Mouse (Mus musculus) lung, embryonic 15.5 days (tissue): ENCODE results near the gene Agbl4. TPM values are rescaled to one million over a fixed set of nuclear protein-coding genes. Genes with fewer than 3 reads are reported as not detected.

Source experiments
- ATAC-seq: fragments of 200-750 bp; cut with Nextera tagmentation; 2 replicates; pipeline ENCODE4 v1.8.0; 2017; ENCODE audit warnings: moderate number of reproducible peaks, borderline replicate concordance; ENCODE audit not compliant: low FRiP score, low TSS enrichment; ENCODE audit errors: extremely low read depth
- H3K27ac ChIP-seq: fragments of 300-500 bp; sonication (generic); 2 replicates; pipeline ENCODE4 v1.5.1; 2015; ENCODE audit warnings: moderate library complexity, mild to moderate bottlenecking, inconsistent platforms
- H3K27me3 ChIP-seq: fragments of 300-500 bp; sonication (generic); 2 replicates; pipeline ENCODE4 v1.6.1; 2015; ENCODE audit warnings: inconsistent platforms
- H3K36me3 ChIP-seq: fragments of 300-500 bp; sonication (generic); 2 replicates; pipeline ENCODE4 v1.6.1; 2015; ENCODE audit warnings: inconsistent platforms
- H3K4me1 ChIP-seq: fragments of 300-500 bp; sonication (generic); 2 replicates; pipeline ENCODE4 v1.6.1; 2015; ENCODE audit warnings: inconsistent platforms
- H3K4me2 ChIP-seq: fragments of 300-500 bp; sonication (generic); 2 replicates; pipeline ENCODE4 v1.6.1; 2015; ENCODE audit warnings: inconsistent platforms, mild to moderate bottlenecking, moderate library complexity
- H3K4me3 ChIP-seq: fragments of 300-500 bp; sonication (generic); 2 replicates; pipeline ENCODE4 v1.5.1; 2015; ENCODE audit warnings: mild to moderate bottlenecking, inconsistent platforms
- H3K9ac ChIP-seq: fragments of 300-500 bp; sonication (generic); 2 replicates; pipeline ENCODE4 v1.6.1; 2015; ENCODE audit warnings: inconsistent platforms
- H3K9me3 ChIP-seq: fragments of 300-500 bp; sonication (generic); 2 replicates; pipeline ENCODE4 v1.6.1; 2016; ENCODE audit warnings: inconsistent platforms
- WGBS: fragments of 180-500 bp; shearing (Covaris S2); methylation state at CpG from one replicate; pipeline ENCODE4 v1.1.7; 2015; 5-methylcytosine and 5-hydroxymethylcytosine counted together
- polyA plus RNA-seq: library from polyadenylated mRNA; unstranded; fragments of >200 nt; fragmentation: Nextera tagmentation; extraction: Ambion mirVana; gene quantifications from 2 replicates; pipeline ENCODE4 v1.2.1, GENCODE M21; 2015

Gene Agbl4
- polyA plus RNA-seq, 1 experiment from 2014 or later: 0.50 TPM

DNA sequence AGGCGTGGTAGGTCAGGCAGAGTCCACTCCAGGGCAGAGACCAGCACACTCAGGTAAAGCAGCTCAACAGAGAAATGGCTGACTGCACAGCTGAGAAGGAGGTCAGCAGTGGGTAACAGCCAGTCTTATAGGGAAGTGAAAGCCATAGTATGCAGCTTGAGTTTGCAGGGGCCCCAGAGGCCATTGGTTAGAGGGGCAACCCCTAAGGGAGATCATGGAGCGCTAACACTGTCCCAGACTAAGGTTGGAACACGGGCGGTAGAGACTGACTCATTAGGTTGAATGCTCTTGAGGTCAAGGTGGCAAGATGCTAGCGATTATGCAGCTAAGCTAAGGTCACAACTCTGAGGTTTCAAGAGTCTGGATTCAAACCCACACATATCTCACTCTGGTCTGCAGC, 1058.2 kb downstream of the Agbl4 start:
- H3K9ac ChIP-seq: no peak overlapping the region
- no peak for ATAC-seq

DNA sequence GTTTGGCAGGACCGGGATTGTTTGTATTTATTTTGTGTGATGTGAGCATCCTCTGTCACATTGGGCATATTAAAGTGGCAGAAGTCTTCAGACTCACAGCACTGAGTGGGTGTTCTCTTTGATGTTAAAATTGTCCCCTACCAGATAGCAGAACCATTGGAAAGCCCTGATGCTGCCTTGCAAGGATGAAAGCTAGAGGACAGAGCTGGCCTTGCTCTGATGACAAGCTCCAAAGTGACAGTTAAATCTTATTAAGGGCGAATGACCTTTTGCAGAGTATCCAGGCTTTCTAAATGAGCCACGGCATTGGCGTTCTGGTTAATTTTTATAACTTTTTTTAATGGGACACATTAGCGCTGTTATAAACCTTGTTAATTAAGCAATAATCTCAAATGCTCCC, 1060.1 kb downstream of the Agbl4 start:
- Histone ChIP-seq H3K36me3 (peaks cover 20% of the 10 kb centered on the region), H3K4me1 (0 out of 2 replicates have a peak, but pooled peaks cover 6% of the 10 kb centered on the region), H3K27ac (no peak overlapping the region), H3K4me3 (no peak overlapping the region), H3K27me3 (no peaks in the 10 kb centered on the region), H3K4me2 (no peak overlapping the region), H3K9ac (no peak overlapping the region), H3K9me3 (no peaks in the 10 kb centered on the region)
- WGBS: 77% methylated on average over 5 of the region's 5 CpGs
- ATAC-seq: no peak

More for the DNA sequence above, 1058.2 kb downstream of the Agbl4 start:
- H3K4me1 ChIP-seq: peaks cover 13% of the 10 kb centered on the region; the same call in 1 of the 2 replicates
- no peaks in the 10 kb centered on the region for H3K9me3 ChIP-seq
- no peaks in the 10 kb centered on the region for H3K27me3 ChIP-seq
- no peak overlapping the region for H3K4me2 ChIP-seq
- no peak overlapping the region for H3K4me3 ChIP-seq
- 89% methylated on average over 5 of the region's 5 CpGs for WGBS
- peaks cover 20% of the 10 kb centered on the region for H3K36me3 ChIP-seq
- no peak overlapping the region for H3K27ac ChIP-seq

DNA sequence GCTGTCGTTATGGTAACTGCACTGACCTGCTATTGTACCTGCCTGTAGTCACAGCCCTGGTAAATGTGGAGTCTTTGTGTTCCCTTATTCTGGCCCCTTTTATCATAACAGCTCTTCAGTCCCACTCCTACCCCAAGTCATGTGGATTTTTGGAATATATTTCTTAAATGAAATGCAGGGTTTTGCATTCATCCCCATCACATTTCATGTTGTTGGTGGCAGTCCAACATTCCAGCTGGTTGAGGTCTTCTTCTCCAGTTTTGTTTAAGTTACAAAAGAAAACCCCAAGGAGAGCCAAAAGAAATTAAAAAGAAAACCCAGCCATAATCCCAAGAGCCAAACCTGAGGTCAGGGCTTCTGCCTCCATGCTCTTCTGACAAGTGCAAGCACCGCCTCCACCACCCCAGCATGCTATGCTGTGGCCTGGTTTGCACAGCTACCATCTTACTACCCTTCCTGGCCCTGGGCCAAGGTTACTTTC, 1069.9 kb downstream of the Agbl4 start:
- H3K4me3 ChIP-seq: no peak overlapping the region
- no peak overlapping the region for H3K4me2 ChIP-seq
- H3K36me3 ChIP-seq: no peaks in the 10 kb centered on the region
- no peak overlapping the region for H3K9ac ChIP-seq
- WGBS: 54% methylated on average over 2 of the region's 2 CpGs
- H3K27me3 ChIP-seq: no peaks in the 10 kb centered on the region
- peak; percentile 82; the same call in 1 of the 2 replicates for ATAC-seq
- peaks cover 16% of the 10 kb centered on the region for H3K4me1 ChIP-seq
- no peaks in the 10 kb centered on the region for H3K9me3 ChIP-seq
- peak overlapping the region; percentile 41; the same call in 1 of the 2 replicates for H3K27ac ChIP-seq

DNA sequence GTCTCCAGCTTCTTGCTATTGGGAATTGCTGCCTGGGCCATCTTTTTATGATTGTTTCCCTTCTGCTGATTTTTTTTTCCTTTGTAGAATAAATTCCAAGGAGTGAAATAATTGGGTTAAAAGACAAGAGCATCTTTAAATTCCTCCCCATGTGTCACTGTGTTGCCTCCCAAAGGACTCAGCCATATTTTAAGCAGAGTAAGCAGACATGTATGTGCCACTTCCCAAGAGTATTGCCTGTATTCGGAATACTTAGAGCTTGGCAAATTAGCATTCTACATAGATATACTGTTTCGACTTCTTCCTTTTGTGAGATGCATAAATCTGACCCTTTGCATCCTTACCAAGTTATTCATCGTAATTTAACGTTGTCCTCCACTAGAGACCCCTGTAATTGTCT, 1070.3 kb downstream of the Agbl4 start:
- H3K9me3 ChIP-seq: no peaks in the 10 kb centered on the region
- ATAC-seq: no peak
- WGBS: 77% methylated on average over 4 of the region's 4 CpGs

DNA sequence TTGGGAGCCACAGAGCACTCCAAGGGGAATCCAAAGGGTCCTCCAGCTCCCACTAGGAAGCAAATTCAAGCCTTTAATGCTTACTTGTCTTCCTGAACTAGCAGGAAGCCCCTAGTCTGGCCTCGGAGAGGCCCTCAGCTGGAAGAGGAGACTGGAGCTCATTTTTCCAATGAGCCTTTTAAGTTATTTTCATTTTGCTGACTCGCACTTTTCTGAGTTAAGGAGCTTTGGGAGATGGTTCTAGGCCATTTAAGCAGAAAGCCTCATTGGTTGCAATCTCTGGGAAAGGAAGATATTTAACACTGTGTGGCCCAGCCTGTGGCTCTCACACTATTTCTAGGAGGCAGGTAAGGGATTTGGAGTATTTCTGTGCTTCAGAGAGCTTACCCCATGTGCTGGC, 1072.4 kb downstream of the Agbl4 start:
- H3K27ac ChIP-seq: no peak overlapping the region

More for the DNA sequence above, 1070.3 kb downstream of the Agbl4 start:
- Histone ChIP-seq H3K27ac (no peak overlapping the region), H3K4me3 (no peak overlapping the region), H3K27me3 (no peaks in the 10 kb centered on the region), H3K36me3 (no peaks in the 10 kb centered on the region), H3K4me1 (peaks cover 21% of the 10 kb centered on the region), H3K9ac (no peak overlapping the region), H3K4me2 (no peak overlapping the region)

DNA sequence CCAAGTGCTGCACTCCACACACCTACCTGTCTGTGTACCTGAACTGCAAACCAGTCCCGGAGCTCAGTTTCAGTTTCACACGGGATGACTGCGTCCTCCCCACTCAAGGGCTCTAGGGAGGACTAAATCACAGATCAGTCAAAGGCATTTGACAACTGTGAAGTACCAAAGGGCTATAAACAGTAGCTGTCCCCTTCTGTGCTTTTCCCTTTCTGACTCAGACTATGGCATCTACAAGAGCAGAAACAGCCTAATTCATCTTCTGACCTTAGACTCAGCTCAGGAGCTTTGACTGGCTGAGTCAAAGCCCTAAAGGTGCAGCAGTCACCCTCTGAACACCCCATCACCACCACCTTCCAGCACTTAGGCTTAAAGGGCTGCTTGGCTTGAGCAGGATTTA, 1074.3 kb downstream of the Agbl4 start:
- no peaks in the 10 kb centered on the region for H3K36me3 ChIP-seq
- no peak overlapping the region for H3K27ac ChIP-seq
- no peak overlapping the region for H3K4me2 ChIP-seq
- no peak overlapping the region for H3K4me3 ChIP-seq
- H3K9ac ChIP-seq: no peak overlapping the region
- H3K27me3 ChIP-seq: no peaks in the 10 kb centered on the region
- peaks cover 21% of the 10 kb centered on the region for H3K4me1 ChIP-seq
- ATAC-seq: no peak
- WGBS: 59% methylated on average over 3 of the region's 3 CpGs
- no peaks in the 10 kb centered on the region for H3K9me3 ChIP-seq

More for the DNA sequence above, 1072.4 kb downstream of the Agbl4 start:
- H3K9me3 ChIP-seq: no peaks in the 10 kb centered on the region
- H3K36me3 ChIP-seq: no peaks in the 10 kb centered on the region
- H3K4me3 ChIP-seq: no peak overlapping the region
- H3K27me3 ChIP-seq: no peaks in the 10 kb centered on the region
- 64% methylated on average over 2 of the region's 2 CpGs for WGBS
- ATAC-seq: no peak
- no peak overlapping the region for H3K4me2 ChIP-seq
- H3K9ac ChIP-seq: no peak overlapping the region
- peaks cover 21% of the 10 kb centered on the region for H3K4me1 ChIP-seq

DNA sequence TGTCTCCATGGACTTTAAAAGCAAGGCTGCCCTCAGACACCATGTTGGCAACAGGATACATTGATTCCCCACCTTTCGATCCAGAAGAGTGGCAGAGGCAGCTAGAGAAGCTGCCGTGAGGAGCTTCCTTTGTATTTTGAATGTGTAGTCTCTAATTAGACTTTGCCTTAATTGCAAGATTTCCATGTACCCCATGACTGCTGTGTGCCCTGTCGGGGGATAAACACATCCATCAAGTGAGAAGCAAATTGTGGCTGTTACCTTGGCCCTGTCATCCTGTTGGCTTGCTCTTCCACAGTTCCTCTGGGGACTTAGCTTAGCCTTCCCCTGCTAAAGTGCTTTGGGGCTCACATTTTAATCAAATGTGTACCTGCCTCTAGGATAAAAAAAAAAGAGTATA, 1075.0 kb downstream of the Agbl4 start:
- ATAC-seq: no peak
- H3K4me3 ChIP-seq: no peak overlapping the region

DNA sequence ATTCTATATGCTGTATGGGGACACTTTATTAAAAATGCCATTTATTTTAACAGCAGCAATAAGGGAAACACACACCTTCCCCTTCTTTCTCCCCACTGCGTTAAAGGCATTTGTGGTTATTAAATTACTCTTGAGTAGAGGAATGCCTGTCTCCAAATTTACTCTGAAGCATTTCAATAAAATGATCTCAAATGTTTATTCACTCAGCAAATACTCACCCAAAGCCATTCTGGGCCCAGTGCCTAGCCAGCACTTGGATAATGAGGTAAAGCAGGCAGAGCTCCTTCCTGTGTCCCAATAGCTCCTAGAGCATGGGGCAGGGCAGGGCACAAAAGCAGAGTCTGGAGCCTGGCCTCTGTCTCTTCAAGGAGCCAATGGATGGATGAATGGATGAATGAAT, 1075.6 kb downstream of the Agbl4 start:
- 44% methylated on average over 1 of the region's 1 CpGs for WGBS
- Histone ChIP-seq H3K9me3 (no peaks in the 10 kb centered on the region), H3K9ac (no peak overlapping the region), H3K4me2 (no peak overlapping the region), H3K36me3 (no peaks in the 10 kb centered on the region), H3K27me3 (no peaks in the 10 kb centered on the region), H3K4me3 (no peak overlapping the region), H3K27ac (no peak overlapping the region), H3K4me1 (peaks cover 9% of the 10 kb centered on the region; the same call in 1 of the 2 replicates)
- ATAC-seq: no peak

More for the DNA sequence above, 1075.0 kb downstream of the Agbl4 start:
- no peaks in the 10 kb centered on the region for H3K27me3 ChIP-seq
- no peak overlapping the region for H3K27ac ChIP-seq
- no peaks in the 10 kb centered on the region for H3K36me3 ChIP-seq
- no peak overlapping the region for H3K4me2 ChIP-seq
- 76% methylated on average over 3 of the region's 3 CpGs for WGBS
- H3K9me3 ChIP-seq: no peaks in the 10 kb centered on the region
- peaks cover 15% of the 10 kb centered on the region for H3K4me1 ChIP-seq
- H3K9ac ChIP-seq: no peak overlapping the region

DNA sequence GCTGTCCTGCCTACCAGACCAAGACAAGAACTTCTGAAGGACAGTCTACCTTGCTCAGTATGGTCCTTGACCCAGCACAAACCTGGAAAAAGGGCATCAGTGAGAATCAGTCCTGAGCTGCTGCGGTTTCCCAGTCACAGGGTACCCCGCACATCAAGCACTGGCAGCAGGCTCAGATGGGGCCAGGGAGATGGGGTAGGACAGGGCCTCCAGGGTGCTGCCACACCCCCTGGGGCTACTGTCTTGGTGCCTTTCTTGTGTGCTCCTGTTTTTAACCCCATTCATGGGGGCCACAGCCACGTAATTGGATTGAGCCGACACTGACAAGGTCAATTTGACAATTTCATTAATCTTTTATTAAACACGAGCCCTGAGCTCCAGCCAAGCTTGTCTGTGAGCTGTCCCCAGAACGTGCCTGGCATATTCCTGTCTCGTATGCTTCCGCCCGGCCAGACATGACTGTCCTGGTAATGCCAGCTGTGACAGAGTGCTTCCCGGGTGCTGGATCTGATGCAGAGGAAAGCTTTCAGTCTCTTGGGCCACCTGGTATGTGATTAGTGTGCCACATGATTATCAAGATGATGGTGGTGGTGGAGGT, 1078.0 kb downstream of the Agbl4 start:
- Histone ChIP-seq H3K36me3 (no peaks in the 10 kb centered on the region), H3K27ac (no peak overlapping the region), H3K4me1 (0 out of 2 replicates have a peak, but pooled peaks cover 5% of the 10 kb centered on the region), H3K27me3 (no peaks in the 10 kb centered on the region), H3K4me2 (no peak overlapping the region), H3K4me3 (no peak overlapping the region), H3K9me3 (no peaks in the 10 kb centered on the region), H3K9ac (no peak overlapping the region)
- ATAC-seq: no peak
- WGBS: 66% methylated on average over 10 of the region's 10 CpGs

DNA sequence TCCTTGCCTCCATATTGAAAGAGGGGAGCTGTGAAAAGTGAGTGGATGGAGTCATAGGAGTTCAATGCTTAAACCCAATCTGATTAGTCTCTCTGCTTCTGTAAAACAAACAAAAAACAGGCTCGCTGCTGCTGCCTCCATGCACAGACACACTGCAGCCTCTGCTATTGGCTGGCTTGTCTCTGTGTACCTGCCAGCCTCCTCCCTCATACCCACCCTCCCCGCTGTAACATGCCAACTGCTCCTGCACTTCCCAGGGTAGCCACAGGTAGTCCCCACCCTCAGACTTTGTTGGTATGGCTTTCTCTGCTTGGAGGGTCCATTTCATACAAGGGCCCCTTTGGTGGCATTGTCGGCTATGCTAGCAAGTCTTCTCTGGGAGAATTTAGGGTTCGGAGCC, 1080.0 kb downstream of the Agbl4 start:
- Histone ChIP-seq H3K4me1 (0 out of 2 replicates have a peak, but pooled peaks cover 3% of the 10 kb centered on the region), H3K4me2 (no peak overlapping the region), H3K9me3 (no peaks in the 10 kb centered on the region), H3K27ac (no peak overlapping the region), H3K36me3 (no peaks in the 10 kb centered on the region), H3K27me3 (no peaks in the 10 kb centered on the region), H3K9ac (no peak overlapping the region), H3K4me3 (no peak overlapping the region)
- WGBS: 48% methylated on average over 4 of the region's 4 CpGs
- no peak for ATAC-seq

DNA sequence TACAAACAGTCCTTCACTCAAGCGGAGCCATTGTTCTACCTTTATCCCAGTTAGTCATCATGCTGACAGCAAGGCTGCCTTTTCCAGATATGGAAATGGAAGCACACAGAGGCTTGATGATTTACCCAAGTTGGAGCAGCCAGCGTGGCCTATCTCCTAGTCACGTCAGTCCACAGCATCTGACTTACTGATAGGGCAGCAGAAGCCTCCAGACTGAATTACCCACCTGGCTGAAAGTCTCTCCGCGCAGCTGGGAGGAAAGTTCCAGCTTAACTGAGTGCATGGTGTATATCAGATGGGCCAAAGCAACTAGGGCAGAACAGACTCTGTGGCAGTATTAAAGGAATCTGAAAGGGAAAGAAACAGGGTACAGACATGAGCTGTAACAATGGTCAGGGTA, 1086.0 kb downstream of the Agbl4 start:
- 73% methylated on average over 5 of the region's 5 CpGs for WGBS
- Histone ChIP-seq H3K9me3 (no peaks in the 10 kb centered on the region), H3K9ac (no peak overlapping the region), H3K36me3 (no peaks in the 10 kb centered on the region), H3K4me3 (no peak overlapping the region), H3K4me1 (peaks cover 6% of the 10 kb centered on the region; the same call in 1 of the 2 replicates), H3K4me2 (no peak overlapping the region), H3K27me3 (no peaks in the 10 kb centered on the region), H3K27ac (no peak overlapping the region)
- ATAC-seq: no peak

DNA sequence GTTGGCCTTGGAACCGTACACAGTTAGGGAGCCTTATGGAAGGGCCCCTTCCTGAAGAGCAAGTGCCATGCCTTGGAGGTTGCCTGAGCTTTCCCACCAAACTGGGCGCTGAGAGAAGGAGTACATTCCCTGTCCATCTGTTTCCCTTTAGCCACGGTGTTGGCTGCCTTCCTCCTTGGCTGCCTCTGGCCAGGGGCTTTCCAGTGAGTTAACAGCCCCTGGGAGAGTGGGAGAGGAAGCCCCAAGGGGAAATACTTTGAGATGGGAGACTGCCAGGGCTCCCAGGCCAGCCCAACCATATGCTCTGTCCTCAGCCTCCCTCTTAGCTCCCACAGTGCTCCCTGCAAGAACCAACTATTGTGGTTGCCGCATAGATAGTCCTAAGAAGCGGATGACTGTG, 1087.7 kb downstream of the Agbl4 start:
- 56% methylated on average over 5 of the region's 5 CpGs for WGBS
- no peak overlapping the region for H3K9ac ChIP-seq
- H3K9me3 ChIP-seq: no peaks in the 10 kb centered on the region
- H3K4me1 ChIP-seq: peaks cover 6% of the 10 kb centered on the region; the same call in 1 of the 2 replicates
- no peak overlapping the region for H3K4me3 ChIP-seq
- no peaks in the 10 kb centered on the region for H3K27me3 ChIP-seq
- H3K27ac ChIP-seq: no peak overlapping the region
- no peaks in the 10 kb centered on the region for H3K36me3 ChIP-seq
- peak; percentile 68 for ATAC-seq
- H3K4me2 ChIP-seq: no peak overlapping the region
